Mouse (Mus musculus) NIH3T3 (cell line): ENCODE measurements around the gene Slc16a14.
A peak's percentile ranks its signal among the peaks of the same experiment; 100 is the strongest.

Experiments
- DNase-seq: peaks from one replicate; pipeline ENCODE4 v3.0.0-alpha.2; 2012; ENCODE audit warnings: low read depth

Gene Slc16a14

GRCm38 (mm10) chr1:84866706-84867230 is 68.2 kb downstream of the Slc16a14 start:
- DNase-seq: no peak

GRCm38 (mm10) chr1:84866231-84866630 is 68.7 kb downstream of the Slc16a14 start:
- DNase-seq: no peak

GRCm38 (mm10) chr1:84864645-84865044 is 70.3 kb downstream of the Slc16a14 start:
- DNase-seq: no peak

- DNase-seq: no peak
These were observed 73.7 kb downstream of the Slc16a14 start for GRCm38 (mm10) chr1:84861255-84861630.

GRCm38 (mm10) chr1:84860360-84861254 is 74.3 kb downstream of the Slc16a14 start:
- DNase-seq: peak; percentile 43

GRCm38 (mm10) chr1:84859597-84859996 is 75.3 kb downstream of the Slc16a14 start:
- DNase-seq: no peak
